Mouse (Mus musculus) heart, adult 11 months (tissue): ENCODE results near the gene Sft2d2.

ENCODE experiments used
- DNase-seq: peaks from one replicate; pipeline ENCODE4 v3.0.0; 2022

The Sft2d2 gene

GRCm38 (mm10) chr1:165193880-165194661, at the start of gene Sft2d2:
Sft2d2 (minus strand) TSS chr1:165194438.
- DNase-seq = peak; percentile 99

- peak; percentile 100 for DNase-seq
Measured at GRCm38 (mm10) chr1:165236321-165237298, 42.4 kb upstream of the Sft2d2 start, which contains the start of gene Tiprl. Tiprl (minus strand) TSS chr1:165236996.

GRCm38 (mm10) chr1:165235846-165236245, 41.6 kb upstream of the Sft2d2 start:
- DNase-seq = peak; percentile 78

GRCm38 (mm10) chr1:165233806-165234205, 39.6 kb upstream of the Sft2d2 start:
- peak; percentile 59 for DNase-seq

GRCm38 (mm10) chr1:165230691-165231090, 36.5 kb upstream of the Sft2d2 start:
- peak; percentile 45 for DNase-seq

GRCm38 (mm10) chr1:165229577-165229976, 35.3 kb upstream of the Sft2d2 start:
- DNase-seq = peak; percentile 75

GRCm38 (mm10) chr1:165217023-165217589, 22.9 kb upstream of the Sft2d2 start:
- DNase-seq = peak; percentile 78

GRCm38 (mm10) chr1:165215831-165216230, 21.6 kb upstream of the Sft2d2 start:
- DNase-seq = peak; percentile 91

GRCm38 (mm10) chr1:165205591-165205990, 11.4 kb upstream of the Sft2d2 start:
- peak; percentile 43 for DNase-seq

GRCm38 (mm10) chr1:165203488-165204035, 9.3 kb upstream of the Sft2d2 start:
- peak; percentile 74 for DNase-seq

GRCm38 (mm10) chr1:165201445-165202012, 7.3 kb upstream of the Sft2d2 start:
- peak; percentile 39 for DNase-seq

GRCm38 (mm10) chr1:165200748-165201147, 6.5 kb upstream of the Sft2d2 start:
- DNase-seq = peak; percentile 31

GRCm38 (mm10) chr1:165199639-165200038, 5.4 kb upstream of the Sft2d2 start:
- no peak for DNase-seq

GRCm38 (mm10) chr1:165198951-165199350, 4.7 kb upstream of the Sft2d2 start:
- peak; percentile 88 for DNase-seq

GRCm38 (mm10) chr1:165197875-165198274, 3.6 kb upstream of the Sft2d2 start:
- DNase-seq = no peak

GRCm38 (mm10) chr1:165195396-165195960, 1.2 kb upstream of the Sft2d2 start:
- peak; percentile 82 for DNase-seq

GRCm38 (mm10) chr1:165194662-165195013, 400 bp upstream of the Sft2d2 start:
- no peak for DNase-seq

- DNase-seq = no peak
Measured at GRCm38 (mm10) chr1:165193426-165193825, 812 bp downstream of the Sft2d2 start.

GRCm38 (mm10) chr1:165192714-165193264, 1.4 kb downstream of the Sft2d2 start:
- peak; percentile 34 for DNase-seq

- DNase-seq = peak; percentile 87
Measured at GRCm38 (mm10) chr1:165192102-165192501, 2.1 kb downstream of the Sft2d2 start.

GRCm38 (mm10) chr1:165191611-165192010, 2.6 kb downstream of the Sft2d2 start:
- DNase-seq = peak; percentile 90
